Mouse (Mus musculus) neural tube, embryonic 11.5 days (tissue): ENCODE data around the gene Ehbp1l1. TPM values are rescaled to one million over a fixed set of nuclear protein-coding genes. Genes with fewer than 3 reads are reported as not detected.
A peak's percentile ranks its signal among the peaks of the same experiment; 100 is the strongest.
"Not testable (repeated sequence)": the region's sequence is repeated elsewhere in the genome, so short reads cannot be mapped to it uniquely, and the experiment has no call there.

Experiments
- ATAC-seq: fragments of 200-750 bp; cut with Nextera tagmentation; 2 replicates; pipeline ENCODE4 v1.8.0; 2017; ENCODE audit warnings: moderate number of reproducible peaks, mild to moderate bottlenecking, moderate TSS enrichment, moderate library complexity; ENCODE audit not compliant: insufficient read depth, low FRiP score, low TSS enrichment
- DNase-seq: peaks from one replicate; pipeline ENCODE4 v3.0.0-alpha.2; 2015; ENCODE audit warnings: low spot score
- H3K27ac ChIP-seq: fragments of 300-500 bp; sonication (generic); 2 replicates; pipeline ENCODE4 v1.5.1; 2014; ENCODE audit warnings: low read depth, mild to moderate bottlenecking, low read length
- H3K27me3 ChIP-seq: fragments of 300-500 bp; sonication (generic); 2 replicates; pipeline ENCODE4 v1.6.1; 2014; ENCODE audit warnings: mild to moderate bottlenecking, low read length, mixed read lengths; ENCODE audit not compliant: control insufficient read depth, insufficient read depth
- H3K36me3 ChIP-seq: fragments of 300-500 bp; sonication (generic); 2 replicates; pipeline ENCODE4 v1.6.1; 2014; ENCODE audit warnings: mild to moderate bottlenecking, low read length, moderate library complexity, mixed read lengths; ENCODE audit not compliant: control insufficient read depth, insufficient read depth
- H3K4me1 ChIP-seq: fragments of 300-500 bp; sonication (generic); 2 replicates; pipeline ENCODE4 v1.6.1; 2014; ENCODE audit warnings: low read length, mixed read lengths; ENCODE audit not compliant: control insufficient read depth, insufficient read depth
- H3K4me2 ChIP-seq: fragments of 300-500 bp; sonication (generic); 2 replicates; pipeline ENCODE4 v1.6.1; 2014; ENCODE audit warnings: low read depth, mild to moderate bottlenecking, moderate library complexity
- H3K4me3 ChIP-seq: fragments of 300-500 bp; sonication (generic); 2 replicates; pipeline ENCODE4 v1.5.1; 2014; ENCODE audit warnings: low read depth, low read length
- H3K9ac ChIP-seq: fragments of 300-500 bp; sonication (generic); 2 replicates; pipeline ENCODE4 v1.6.1; 2014; ENCODE audit warnings: mild to moderate bottlenecking, low read length
- H3K9me3 ChIP-seq: fragments of 300-500 bp; sonication (generic); 2 replicates; pipeline ENCODE4 v1.6.1; 2016; ENCODE audit warnings: low read length; ENCODE audit not compliant: control insufficient read depth
- WGBS: fragments of 180-500 bp; shearing (Covaris S2); extraction: QIAGEN DNeasy Blood & Tissue Kit; methylation state at CpG from one replicate; pipeline ENCODE4 v1.1.7; 2014; 5-methylcytosine and 5-hydroxymethylcytosine counted together
- polyA plus RNA-seq: library from polyadenylated mRNA; unstranded; fragments of >200 nt; fragmentation: Nextera tagmentation; extraction: Ambion mirVana; gene quantifications from 2 replicates; pipeline ENCODE4 v1.2.1, GENCODE M21; 2014

Ehbp1l1 gene
- polyA plus RNA-seq, 1 experiment from 2014 or later, result 6.8 TPM

GRCm38 (mm10) chr19:5689565-5690342, 36.4 kb downstream of the Ehbp1l1 start:
- peak; percentile 76 for DNase-seq
- Histone ChIP-seq H3K27ac (peak overlapping the region; percentile 78), H3K9me3 (no peaks in the 10 kb centered on the region), H3K9ac (peak overlapping the region; percentile 80), H3K4me3 (peak overlapping the region; percentile 79), H3K36me3 (peaks cover 12% of the 10 kb centered on the region), H3K4me1 (peaks cover 31% of the 10 kb centered on the region), H3K27me3 (no peaks in the 10 kb centered on the region), H3K4me2 (peak overlapping the region; percentile 99)
- ATAC-seq, result 0 out of 2 replicates have a peak, but pooled peaks have one; percentile 17
- 11% methylated on average over 42 of the region's 42 CpGs for WGBS

- 1% methylated on average over 7 of the region's 7 CpGs for WGBS
- H3K4me2 ChIP-seq, result peak overlapping the region; percentile 99
- DNase-seq, result no peak
- peaks cover 17% of the 10 kb centered on the region for H3K36me3 ChIP-seq
- no peaks in the 10 kb centered on the region for H3K9me3 ChIP-seq
- H3K27me3 ChIP-seq, result no peaks in the 10 kb centered on the region
- H3K9ac ChIP-seq, result peak overlapping the region; percentile 80
- ATAC-seq, result no peak
- peaks cover 31% of the 10 kb centered on the region for H3K4me1 ChIP-seq
- H3K4me3 ChIP-seq, result peak overlapping the region; percentile 79
- H3K27ac ChIP-seq, result peak overlapping the region; percentile 78; the same call in 1 of the 2 replicates
Measured at GRCm38 (mm10) chr19:5689088-5689428, 37.1 kb downstream of the Ehbp1l1 start.

- H3K9me3 ChIP-seq, result no peaks in the 10 kb centered on the region
- peak within 1 kb of the TSS; percentile 78 for H3K27ac ChIP-seq
- peaks cover 31% of the 10 kb centered on the region for H3K4me1 ChIP-seq
- H3K27me3 ChIP-seq, result no peaks in the 10 kb centered on the region
- H3K9ac ChIP-seq, result peak within 1 kb of the TSS; percentile 80
- DNase-seq, result peak; percentile 97
- peak; percentile 94 for ATAC-seq
- H3K36me3 ChIP-seq, result peaks cover 21% of the 10 kb centered on the region
- WGBS, result under 1% methylated on average over 64 of the region's 69 CpGs
- H3K4me3 ChIP-seq, result peak within 1 kb of the TSS; percentile 79
- peak within 1 kb of the TSS; percentile 99 for H3K4me2 ChIP-seq
Measured at GRCm38 (mm10) chr19:5688200-5689087, 37.7 kb downstream of the Ehbp1l1 start, which contains the start of the genes Map3k11 and Pcnx3. Map3k11 (plus strand) TSS chr19:5688742. Pcnx3 (minus strand) TSS chr19:5688908.

- peak overlapping the region; percentile 79 for H3K4me3 ChIP-seq
- ATAC-seq (no peak; the same call in 1 of the 2 replicates), DNase-seq (no peak)
- 24% methylated on average over 9 of the region's 9 CpGs for WGBS
- peak overlapping the region; percentile 72 for H3K27ac ChIP-seq
- H3K36me3 ChIP-seq, result peaks cover 27% of the 10 kb centered on the region
- H3K9me3 ChIP-seq, result no peaks in the 10 kb centered on the region
- peak overlapping the region; percentile 67 for H3K9ac ChIP-seq
- peaks cover 31% of the 10 kb centered on the region for H3K4me1 ChIP-seq
- no peaks in the 10 kb centered on the region for H3K27me3 ChIP-seq
- H3K4me2 ChIP-seq, result peak overlapping the region; percentile 99
Measured at GRCm38 (mm10) chr19:5687738-5688137, 38.4 kb downstream of the Ehbp1l1 start.

- Histone ChIP-seq H3K9ac (0 out of 2 replicates have a peak overlapping the region, but pooled peaks have one; percentile 26), H3K4me2 (peak overlapping the region; percentile 99), H3K4me1 (peaks cover 29% of the 10 kb centered on the region), H3K36me3 (peaks cover 27% of the 10 kb centered on the region)
- not testable (repeated sequence) for H3K27me3 ChIP-seq, H3K27ac ChIP-seq, H3K4me3 ChIP-seq, ATAC-seq, DNase-seq, H3K9me3 ChIP-seq
- WGBS, result 90% methylated on average over 12 of the region's 12 CpGs
Measured at GRCm38 (mm10) chr19:5686954-5687353, 39.2 kb downstream of the Ehbp1l1 start.

GRCm38 (mm10) chr19:5686437-5686836, 39.7 kb downstream of the Ehbp1l1 start:
- 89% methylated on average over 13 of the region's 13 CpGs for WGBS
- Histone ChIP-seq H3K4me2 (no peak overlapping the region), H3K27ac (no peak overlapping the region), H3K36me3 (peaks cover 28% of the 10 kb centered on the region), H3K9ac (no peak overlapping the region), H3K4me1 (peaks cover 24% of the 10 kb centered on the region), H3K4me3 (no peak overlapping the region), H3K27me3 (no peaks in the 10 kb centered on the region), H3K9me3 (no peaks in the 10 kb centered on the region)
- DNase-seq (no peak), ATAC-seq (no peak)

- no peaks in the 10 kb centered on the region for H3K27me3 ChIP-seq
- ATAC-seq, result no peak
- peaks cover 18% of the 10 kb centered on the region for H3K4me1 ChIP-seq
- H3K27ac ChIP-seq, result no peak overlapping the region
- H3K9me3 ChIP-seq, result no peaks in the 10 kb centered on the region
- 94% methylated on average over 11 of the region's 11 CpGs for WGBS
- DNase-seq, result no peak
- no peak overlapping the region for H3K9ac ChIP-seq
- H3K4me3 ChIP-seq, result 0 out of 2 replicates have a peak overlapping the region, but pooled peaks have one; percentile 10
- H3K36me3 ChIP-seq, result peaks cover 29% of the 10 kb centered on the region
- no peak overlapping the region for H3K4me2 ChIP-seq
Measured at GRCm38 (mm10) chr19:5685861-5686260, 40.3 kb downstream of the Ehbp1l1 start.

- H3K36me3 ChIP-seq, result peaks cover 28% of the 10 kb centered on the region
Measured at GRCm38 (mm10) chr19:5685431-5685830, 40.7 kb downstream of the Ehbp1l1 start.

More at GRCm38 (mm10) chr19:5685431-5685830, 40.7 kb downstream of the Ehbp1l1 start:
- Histone ChIP-seq H3K4me2 (no peak overlapping the region), H3K27ac (no peak overlapping the region), H3K27me3 (no peaks in the 10 kb centered on the region), H3K4me3 (peak overlapping the region; percentile 10; the same call in 1 of the 2 replicates), H3K9ac (no peak overlapping the region), H3K4me1 (peaks cover 14% of the 10 kb centered on the region), H3K9me3 (no peaks in the 10 kb centered on the region)
- WGBS, result 93% methylated on average over 19 of the region's 19 CpGs
- ATAC-seq (no peak), DNase-seq (no peak)
